Mouse (Mus musculus) bone marrow macrophage, adult 2 months (primary cell): ENCODE measurements around the gene Kmt5a.

ENCODE experiments used
- CTCF ChIP-seq: IDR thresholded peaks from 2 replicates; pipeline ENCODE4 v1.5.1; 2012; ENCODE audit warnings: low read depth, mild to moderate bottlenecking, low read length, moderate library complexity
- POLR2A ChIP-seq: IDR thresholded peaks from 2 replicates; pipeline ENCODE4 v1.6.1; 2012; ENCODE audit warnings: mild to moderate bottlenecking, low read depth, low read length, borderline replicate concordance

DNA sequence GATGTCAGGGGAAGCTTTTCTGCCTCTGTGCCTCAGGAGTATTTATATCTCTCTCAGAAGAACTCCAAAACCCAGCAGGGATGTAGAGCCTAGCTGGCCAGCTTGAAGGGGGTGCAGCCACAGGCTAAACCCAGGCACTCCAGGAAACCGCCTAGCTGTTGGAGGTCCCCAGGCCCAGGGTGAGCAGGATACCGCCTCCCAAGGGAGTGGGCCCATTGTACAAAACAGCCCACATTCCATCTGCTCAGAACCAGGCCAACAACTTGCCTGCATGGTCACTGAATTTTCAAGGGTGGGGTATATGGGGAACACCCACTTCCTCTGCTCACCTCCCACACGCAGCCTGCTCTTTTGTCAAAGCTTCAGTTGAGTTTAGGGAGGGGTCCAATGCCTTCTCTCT is 60.8 kb downstream of the Kmt5a start:
- TF ChIP-seq CTCF = no peak
- no peak for TF ChIP-seq POLR2A
